Mouse (Mus musculus): ENCODE measurements around the gene Gm29094. TPM values are rescaled to one million over a fixed set of nuclear protein-coding genes. Genes with fewer than 3 reads are reported as not detected.
A peak's percentile ranks its signal among the peaks of the same experiment; 100 is the strongest.
"Not testable (repeated sequence)": the region's sequence is repeated elsewhere in the genome, so short reads cannot be mapped to it uniquely, and the experiment has no call there.

Gm29094 gene
- polyA plus RNA-seq (2012; rRNA removed) = not detected in 2 replicates

DNA sequence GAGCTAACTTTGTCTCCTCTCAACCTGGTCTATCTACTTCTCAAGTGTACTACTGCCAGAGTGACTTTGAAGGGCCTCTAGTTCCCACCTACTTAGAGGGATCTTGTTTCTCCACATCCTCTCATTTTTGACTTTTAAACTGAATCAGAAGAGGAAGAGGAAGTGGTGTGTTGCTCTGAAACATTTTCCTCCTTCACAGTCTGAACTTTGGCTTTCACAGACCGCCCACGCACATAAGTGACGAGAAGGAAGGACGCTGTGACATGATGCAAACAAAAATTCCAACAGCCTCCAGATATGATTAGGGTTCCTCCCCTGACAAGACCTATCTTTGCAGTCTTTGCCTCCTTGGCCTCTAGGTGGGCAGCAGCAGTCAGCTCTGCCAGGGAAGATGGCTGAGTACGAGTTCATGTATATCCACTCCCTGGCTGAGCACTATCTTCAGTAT, at the start of gene Gm29094, which contains the start of gene Bcl2a1b:
TSS of gene Gm29094 (plus strand) at position 411 of the 448 bp plus-strand sequence.
TSS of gene Bcl2a1b (plus strand) at position 241 of the 448 bp plus-strand sequence.
- not testable (repeated sequence) for H3K4me3 ChIP-seq (replicated peaks; ENCODE audit: extremely low read depth, low read depth, low read length); H3K4me1 ChIP-seq (ENCODE audit: control insufficient read depth, insufficient read depth, low read length)
- 24% methylated on average over 5 of the region's 5 CpGs for WGBS
- DNase-seq = peak; percentile 54

DNA sequence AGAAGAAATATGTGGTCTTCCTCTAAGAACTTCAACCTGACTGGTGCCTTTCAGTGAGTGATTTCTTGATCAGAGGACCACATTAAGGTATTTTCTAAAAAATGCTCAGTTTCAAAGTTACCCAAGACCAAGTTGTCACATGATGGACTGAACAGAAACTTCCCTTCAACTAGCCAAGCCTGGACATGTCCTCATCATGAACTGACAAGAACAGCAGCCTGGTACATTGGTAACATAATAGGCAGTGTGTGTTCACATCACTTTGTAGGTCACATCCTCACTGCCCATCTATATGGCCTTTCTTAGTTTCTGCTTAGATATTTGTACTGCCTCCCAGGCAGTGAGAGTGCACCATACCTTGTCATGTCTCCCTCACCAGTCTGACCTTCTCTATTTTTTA, 26.6 kb upstream of the Gm29094 start:
- not testable (repeated sequence) for H3K4me1 ChIP-seq (ENCODE audit: control insufficient read depth, insufficient read depth, low read length); H3K4me3 ChIP-seq (replicated peaks; ENCODE audit: extremely low read depth, low read depth, low read length); DNase-seq

DNA sequence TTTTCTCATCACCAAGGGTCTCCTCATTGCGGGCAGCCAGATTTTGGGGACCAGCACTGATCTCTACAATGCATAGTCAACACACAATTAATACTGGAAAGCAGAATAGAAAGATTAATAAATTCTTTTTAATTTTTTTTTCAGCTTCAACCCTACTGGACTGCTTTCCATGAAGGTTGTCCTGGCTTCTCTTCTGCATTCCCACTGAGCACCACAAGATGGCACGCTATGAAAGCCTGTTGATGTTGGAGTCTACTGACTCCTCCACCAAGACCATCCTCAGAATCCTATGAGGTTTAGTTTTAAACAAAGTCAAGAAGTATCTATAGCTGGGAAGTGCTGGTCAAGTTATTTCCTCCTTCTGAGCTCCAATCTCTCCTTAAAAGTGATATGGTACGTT, 20.3 kb upstream of the Gm29094 start:
- DNase-seq = peak; percentile 90
- not testable (repeated sequence) for H3K4me3 ChIP-seq (replicated peaks; ENCODE audit: extremely low read depth, low read depth, low read length); H3K4me1 ChIP-seq (ENCODE audit: control insufficient read depth, insufficient read depth, low read length)
- WGBS = 38% methylated on average over 2 of the region's 3 CpGs

DNA sequence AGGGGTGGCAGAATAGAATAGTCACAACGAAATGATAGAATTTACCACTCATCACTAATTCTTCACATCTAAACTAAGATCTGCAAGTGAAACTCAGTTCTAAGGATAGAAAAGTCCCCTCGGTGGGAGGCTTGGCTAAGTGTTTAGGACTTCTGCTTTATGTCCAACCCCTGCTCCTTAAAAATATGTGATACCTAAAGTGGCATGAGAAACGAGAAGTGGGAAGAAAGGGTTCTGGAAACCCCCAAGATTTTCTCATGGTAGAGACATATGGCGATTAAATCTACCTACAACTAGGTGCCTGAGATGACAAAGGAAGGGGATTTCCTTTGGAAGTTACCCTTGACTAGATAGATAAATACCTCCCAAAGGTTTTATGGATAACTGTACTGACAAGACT, 19.7 kb upstream of the Gm29094 start:
- not testable (repeated sequence) for H3K4me1 ChIP-seq (ENCODE audit: control insufficient read depth, insufficient read depth, low read length); DNase-seq
- WGBS = 58% methylated on average over 3 of the region's 4 CpGs

DNA sequence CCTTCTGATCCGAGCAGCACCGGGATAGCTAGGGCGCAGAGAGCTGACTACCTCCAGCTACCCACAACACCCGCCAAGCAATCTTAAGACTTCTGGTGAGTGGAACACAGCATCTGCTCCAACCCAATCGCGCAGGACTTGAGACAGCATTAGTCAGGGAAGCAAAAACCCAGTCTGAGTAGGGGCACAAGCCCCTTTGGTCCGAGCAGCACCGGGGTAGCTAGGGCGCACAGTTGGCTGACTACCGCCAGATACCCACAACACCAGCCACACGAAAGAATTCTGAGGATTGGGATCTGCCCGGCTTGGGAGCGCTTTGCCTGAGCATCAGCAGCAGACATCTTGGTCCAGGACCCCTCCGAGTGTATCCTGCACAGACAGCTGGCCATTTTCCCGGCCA, 12.2 kb upstream of the Gm29094 start:
- not testable (repeated sequence) for DNase-seq; H3K4me3 ChIP-seq (replicated peaks; ENCODE audit: extremely low read depth, low read depth, low read length); H3K4me1 ChIP-seq (ENCODE audit: control insufficient read depth, insufficient read depth, low read length)
- 82% methylated on average over 15 of the region's 15 CpGs for WGBS

More for the DNA sequence above, 19.7 kb upstream of the Gm29094 start:
- H3K4me3 ChIP-seq (replicated peaks; ENCODE audit: extremely low read depth, low read depth, low read length) = not testable (repeated sequence)

DNA sequence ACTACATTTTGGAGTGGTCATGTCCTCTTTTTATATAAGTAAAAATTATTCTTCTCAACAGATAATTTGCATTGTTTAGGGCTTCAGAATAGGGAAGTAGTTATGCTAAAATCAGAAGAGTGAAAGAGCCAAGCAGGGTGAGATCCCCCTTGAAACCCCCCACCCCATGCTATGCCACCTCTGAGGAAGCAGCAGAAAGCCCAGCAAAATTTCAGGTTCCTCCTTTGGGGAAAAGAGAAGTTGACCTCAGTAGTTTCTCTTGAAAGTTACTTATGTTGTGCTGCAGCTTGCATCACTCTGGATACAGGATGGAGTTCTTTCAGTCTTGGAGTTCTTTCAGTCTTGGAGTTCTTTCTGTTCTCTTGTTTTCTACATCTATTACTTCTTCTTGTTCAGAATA, 3.7 kb upstream of the Gm29094 start:
- H3K4me1 ChIP-seq (ENCODE audit: control insufficient read depth, insufficient read depth, low read length); DNase-seq; H3K4me3 ChIP-seq (replicated peaks; ENCODE audit: extremely low read depth, low read depth, low read length): not testable (repeated sequence)

DNA sequence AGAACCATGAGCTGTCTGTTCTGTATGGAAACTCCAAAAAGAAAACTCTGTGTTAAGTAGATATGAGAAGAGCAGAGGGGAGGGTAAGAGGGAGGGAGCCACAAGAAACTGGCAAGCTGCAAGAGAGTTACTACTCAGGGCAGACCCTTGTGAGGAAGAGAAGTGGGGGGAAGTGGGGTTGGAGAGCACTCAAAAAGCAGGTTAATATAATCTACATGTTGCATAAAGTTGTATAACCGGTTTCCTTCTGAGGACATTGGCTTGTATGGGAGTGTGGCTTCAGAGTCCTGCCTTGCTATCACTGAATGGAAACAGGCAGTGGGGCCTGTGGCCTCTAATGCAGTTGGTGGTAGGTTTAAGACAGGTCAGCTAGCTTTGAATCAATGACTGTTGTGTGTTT, 1.7 kb upstream of the Gm29094 start:
- not testable (repeated sequence) for H3K4me1 ChIP-seq (ENCODE audit: control insufficient read depth, insufficient read depth, low read length); H3K4me3 ChIP-seq (replicated peaks; ENCODE audit: extremely low read depth, low read depth, low read length)
- DNase-seq = peak; percentile 59
- 44% methylated on average over 1 of the region's 1 CpGs for WGBS

DNA sequence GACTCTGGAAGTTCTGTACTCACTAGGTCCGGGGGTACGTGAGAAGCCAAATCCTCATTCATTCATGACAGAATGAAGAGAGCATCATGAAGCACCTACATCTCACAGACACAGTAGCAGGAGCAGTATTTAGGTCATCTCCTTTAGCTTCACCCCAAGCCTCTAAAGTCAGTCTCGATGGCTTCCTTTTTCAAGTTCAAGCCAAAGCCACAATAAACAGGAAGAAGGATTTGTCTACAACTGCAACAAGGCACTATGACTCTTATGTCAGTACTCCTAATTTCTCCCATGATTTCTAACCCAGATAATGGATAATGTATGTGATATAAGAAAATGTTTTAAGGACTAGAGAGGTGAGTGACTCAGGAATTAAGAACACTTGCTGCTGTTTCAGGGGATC, 830 bp upstream of the Gm29094 start:
- not testable (repeated sequence) for H3K4me1 ChIP-seq (ENCODE audit: control insufficient read depth, insufficient read depth, low read length); H3K4me3 ChIP-seq (replicated peaks; ENCODE audit: extremely low read depth, low read depth, low read length); DNase-seq
- WGBS = 54% methylated on average over 3 of the region's 3 CpGs

DNA sequence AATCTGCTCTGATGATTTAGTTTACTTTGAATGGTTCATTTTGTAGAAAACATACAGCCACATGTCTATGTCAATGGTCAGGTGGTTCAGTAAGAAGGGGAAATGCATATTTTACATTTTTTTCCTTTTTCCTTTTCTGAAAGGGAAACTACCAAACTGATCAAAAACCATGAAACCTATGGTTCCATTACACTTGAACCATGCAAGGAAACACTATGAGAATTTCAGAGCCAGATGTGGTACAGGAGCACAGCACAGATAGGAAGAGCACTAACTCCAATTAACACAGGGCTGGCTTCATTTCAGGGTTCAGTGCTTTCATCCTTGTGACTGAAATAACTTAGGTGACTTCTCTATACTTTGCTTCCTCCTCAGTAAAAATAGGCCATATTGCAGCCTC, 3.1 kb downstream of the Gm29094 start:
- not testable (repeated sequence) for DNase-seq; H3K4me3 ChIP-seq (replicated peaks; ENCODE audit: extremely low read depth, low read depth, low read length); H3K4me1 ChIP-seq (ENCODE audit: control insufficient read depth, insufficient read depth, low read length)

DNA sequence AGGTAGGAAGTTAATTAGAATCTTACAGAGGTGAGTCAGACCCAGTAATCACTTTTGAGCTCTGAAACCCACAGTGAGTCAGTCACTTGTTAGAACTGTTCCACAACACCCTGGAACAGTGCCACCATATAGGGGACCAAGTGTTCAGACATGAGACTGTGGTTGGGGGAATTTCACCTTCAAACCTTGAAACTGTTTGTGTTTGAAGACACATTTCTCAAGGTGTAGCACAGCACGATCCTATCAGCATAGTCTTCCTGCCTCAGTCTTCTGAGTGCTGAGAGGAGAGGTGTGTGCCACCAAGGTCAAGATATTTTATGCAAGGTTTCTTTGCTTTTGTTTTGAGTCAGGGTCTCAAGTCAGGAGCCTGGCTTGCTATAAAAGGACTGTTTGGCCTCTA, 9.8 kb downstream of the Gm29094 start:
- WGBS = 58% methylated on average over 1 of the region's 1 CpGs
- not testable (repeated sequence) for DNase-seq; H3K4me3 ChIP-seq (replicated peaks; ENCODE audit: extremely low read depth, low read depth, low read length); H3K4me1 ChIP-seq (ENCODE audit: control insufficient read depth, insufficient read depth, low read length)

DNA sequence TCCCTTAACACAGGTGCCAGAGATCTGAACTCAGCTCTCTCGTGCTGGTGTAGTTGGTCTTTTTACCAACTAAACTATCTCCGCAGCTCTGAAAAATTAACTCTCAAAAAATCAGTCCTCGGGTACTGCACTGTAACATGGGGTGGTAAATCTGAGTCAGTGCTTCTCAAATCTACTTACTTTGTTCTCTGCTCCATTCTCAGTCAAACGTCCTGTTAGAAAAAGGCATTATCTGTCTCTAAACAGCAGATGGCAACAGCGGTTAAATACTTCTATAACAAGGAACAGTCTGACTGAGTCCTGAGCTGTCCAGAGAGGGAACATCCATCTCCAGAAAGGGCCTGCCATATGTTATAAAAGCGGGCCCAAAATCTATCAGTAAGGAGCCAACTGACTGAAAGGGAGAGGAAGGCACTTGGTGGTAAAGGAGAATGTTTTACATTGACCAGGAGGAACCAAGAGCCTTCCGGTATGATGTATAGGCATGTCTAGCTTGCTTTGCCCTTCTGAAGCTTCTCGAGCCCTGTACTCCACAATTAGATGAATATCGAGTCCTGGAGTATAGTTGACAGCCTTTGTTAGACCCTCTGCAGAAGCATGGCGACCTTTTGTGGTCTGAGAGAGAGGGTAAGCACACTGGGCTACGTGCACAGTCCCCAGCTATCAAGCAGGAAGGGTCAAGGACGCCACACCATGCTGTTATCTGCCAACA, 11.3 kb downstream of the Gm29094 start, which contains the start of gene Mthfs:
TSS of gene Mthfs (plus strand) at position 324 of the 712 bp plus-strand sequence.
- not testable (repeated sequence) for H3K4me1 ChIP-seq (ENCODE audit: control insufficient read depth, insufficient read depth, low read length); DNase-seq
- WGBS = 21% methylated on average over 9 of the region's 12 CpGs
- H3K4me3 ChIP-seq (replicated peaks; ENCODE audit: extremely low read depth, low read depth, low read length) = peak within 1 kb of the TSS; percentile 54

DNA sequence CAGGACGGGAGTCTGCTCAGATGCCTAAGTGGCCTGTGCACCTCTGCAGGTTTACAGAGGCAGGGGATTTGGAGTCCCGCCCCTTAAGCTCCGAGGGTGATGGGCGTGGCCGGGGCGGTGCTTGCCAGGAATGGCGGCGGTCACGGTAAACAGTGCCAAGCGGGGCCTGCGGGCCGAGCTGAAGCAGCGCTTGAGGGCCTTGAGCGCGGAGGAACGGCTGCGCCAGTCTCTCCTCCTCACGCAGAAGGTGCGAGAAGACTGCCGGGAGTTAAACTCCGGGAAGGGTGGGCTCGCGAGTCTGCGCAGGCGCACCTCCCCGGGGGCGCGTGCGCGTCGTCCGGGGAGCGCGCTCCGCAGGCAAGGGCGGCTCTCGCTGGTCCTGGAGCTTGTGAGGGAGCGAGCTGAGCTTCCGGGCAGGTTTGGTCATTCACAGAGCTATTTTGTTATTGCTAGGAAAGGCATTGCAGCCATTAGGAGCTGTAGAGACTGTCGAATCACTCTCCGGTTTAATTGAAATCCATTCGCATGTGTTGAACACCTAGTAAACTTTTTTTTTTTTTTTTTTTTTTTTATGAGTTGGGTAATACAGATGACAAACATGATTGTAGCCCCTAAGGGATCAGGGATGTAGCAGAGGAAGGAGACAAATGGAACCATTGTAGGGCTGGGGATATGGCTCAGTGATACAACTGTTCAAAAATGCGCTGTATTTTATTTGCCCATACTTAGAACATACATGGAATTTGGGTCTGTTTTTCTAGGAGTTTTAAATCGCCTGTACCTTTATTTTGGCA, 12.1 kb downstream of the Gm29094 start:
- WGBS = 2% methylated on average over 21 of the region's 44 CpGs
- not testable (repeated sequence) for H3K4me1 ChIP-seq (ENCODE audit: control insufficient read depth, insufficient read depth, low read length); H3K4me3 ChIP-seq (replicated peaks; ENCODE audit: extremely low read depth, low read depth, low read length)
- DNase-seq = peak; percentile 95

DNA sequence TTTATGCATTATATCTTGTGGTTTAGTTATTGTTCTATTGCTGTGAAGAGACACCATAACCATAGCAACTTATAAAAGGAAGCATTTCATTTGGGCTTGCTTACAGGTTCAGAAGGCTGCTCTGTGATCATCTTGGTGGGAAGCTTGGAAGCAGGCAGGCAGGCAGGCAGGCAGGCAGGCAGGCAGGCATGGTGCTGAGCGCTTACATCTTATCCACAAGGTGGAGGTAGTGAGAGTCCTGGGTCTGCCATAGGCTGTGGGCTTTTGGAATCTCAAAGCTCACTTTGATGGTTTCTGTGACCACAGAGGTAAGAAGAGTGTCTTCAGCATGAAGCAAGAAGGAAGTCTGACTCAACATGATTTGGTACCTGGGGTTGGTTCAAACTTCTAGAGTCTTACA, 13.2 kb downstream of the Gm29094 start:
- H3K4me3 ChIP-seq (replicated peaks; ENCODE audit: extremely low read depth, low read depth, low read length); H3K4me1 ChIP-seq (ENCODE audit: control insufficient read depth, insufficient read depth, low read length); DNase-seq: not testable (repeated sequence)
- WGBS = 43% methylated on average over 1 of the region's 1 CpGs

DNA sequence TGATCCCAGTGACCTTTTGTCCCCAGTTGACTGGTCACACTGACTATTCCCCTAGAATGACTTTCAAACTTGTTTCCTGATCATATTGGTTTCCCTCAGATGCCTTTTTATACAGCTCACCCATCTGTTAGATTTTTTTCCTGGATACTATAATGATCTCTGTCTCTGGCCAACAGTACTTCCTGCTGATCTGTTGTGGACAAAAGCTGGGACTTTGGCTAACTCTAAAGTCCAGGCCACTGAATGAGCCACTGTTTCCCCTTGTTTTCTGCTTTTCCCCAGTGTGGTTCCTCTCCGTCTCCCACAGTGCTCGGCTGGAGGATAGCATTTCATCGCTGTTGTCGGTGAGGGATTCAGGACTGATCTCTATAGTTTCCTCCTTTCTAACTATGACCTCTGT, 19.0 kb downstream of the Gm29094 start:
- DNase-seq; H3K4me1 ChIP-seq (ENCODE audit: control insufficient read depth, insufficient read depth, low read length): not testable (repeated sequence)
- 90% methylated on average over 4 of the region's 4 CpGs for WGBS

DNA sequence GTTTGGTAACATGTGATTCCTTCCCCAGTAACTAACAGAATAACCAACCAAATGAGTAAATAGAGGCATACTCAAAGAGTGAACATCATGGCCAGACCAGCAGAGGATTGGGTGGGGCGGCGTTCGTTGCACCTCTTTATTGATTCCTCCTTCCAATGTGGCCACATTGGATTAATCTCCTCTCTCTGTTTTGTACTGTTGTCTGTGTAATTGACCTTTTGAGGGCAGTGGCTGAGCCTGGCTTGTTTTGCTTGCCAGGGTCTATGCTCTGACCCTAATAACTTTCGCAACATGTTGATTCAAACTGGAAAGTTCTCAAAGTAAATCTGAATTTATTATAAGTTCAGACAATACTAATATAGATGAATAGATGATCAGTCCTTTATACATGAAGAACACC, 20.5 kb downstream of the Gm29094 start:
- not testable (repeated sequence) for H3K4me1 ChIP-seq (ENCODE audit: control insufficient read depth, insufficient read depth, low read length); H3K4me3 ChIP-seq (replicated peaks; ENCODE audit: extremely low read depth, low read depth, low read length); DNase-seq
- 89% methylated on average over 3 of the region's 4 CpGs for WGBS

More for the DNA sequence above, 19.0 kb downstream of the Gm29094 start:
- not testable (repeated sequence) for H3K4me3 ChIP-seq (replicated peaks; ENCODE audit: extremely low read depth, low read depth, low read length)
